Mouse (Mus musculus) spleen, postnatal 10 days (tissue): ENCODE data around the gene Vmn1r139.
"Not testable (repeated sequence)": the region's sequence is repeated elsewhere in the genome, so short reads cannot be mapped to it uniquely, and the experiment has no call there.

ENCODE experiments used
- DNase-seq, 2 experiments: peaks; one replicate each; pipeline ENCODE4 v3.0.0; 2021 to 2022; ENCODE audit warnings: low spot score in 2 of 2

Vmn1r139 gene

GRCm38 (mm10) chr7:22068757-22069156, at the start of gene Vmn1r139:
Vmn1r139 (plus strand) TSS chr7:22069057.
- not testable (repeated sequence) for DNase-seq

GRCm38 (mm10) chr7:22028797-22029196, 40.1 kb upstream of the Vmn1r139 start, which contains the start of gene Vmn1r138:
Vmn1r138 (minus strand) TSS chr7:22028897.
- DNase-seq = not testable (repeated sequence)

- DNase-seq = not testable (repeated sequence)
Measured at GRCm38 (mm10) chr7:22056205-22056604, 12.7 kb upstream of the Vmn1r139 start, which contains the start of gene Gm6176. Gm6176 (minus strand) TSS chr7:22056305.

GRCm38 (mm10) chr7:22118145-22118544, 49.3 kb downstream of the Vmn1r139 start, which contains the start of gene Gm16451:
Gm16451 (minus strand) TSS chr7:22118245.
- DNase-seq = not testable (repeated sequence)

- DNase-seq = not testable (repeated sequence)
Measured at GRCm38 (mm10) chr7:22134641-22135040, 65.8 kb downstream of the Vmn1r139 start, which contains the start of gene Gm10666. Gm10666 (minus strand) TSS chr7:22134741.
